Mouse (Mus musculus): ENCODE results near the gene Mob3b.

Mob3b gene

GRCm38 (mm10) chr4:34996616-34997015, 160.7 kb downstream of the Mob3b start:
- no peak for DNase-seq

DNA sequence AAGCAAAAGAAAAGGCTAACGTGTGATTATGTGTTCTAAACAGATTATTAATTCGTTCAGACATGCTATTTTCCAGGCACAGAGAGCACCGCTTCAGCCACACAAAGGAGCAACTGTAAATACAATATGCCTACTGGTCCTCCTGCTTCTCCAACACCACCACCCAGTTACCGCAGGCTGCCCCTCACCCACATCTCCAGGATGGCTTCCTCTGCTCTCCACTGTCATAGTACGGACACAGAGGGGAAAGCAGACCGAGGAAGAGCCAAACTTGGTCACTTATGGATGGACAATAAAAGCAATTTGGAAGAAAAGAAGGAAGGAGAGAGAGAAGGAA, 163.7 kb downstream of the Mob3b start:
- DNase-seq = no peak

- peak; percentile 54 for DNase-seq
These were observed 164.2 kb downstream of the Mob3b start for GRCm38 (mm10) chr4:34992866-34993638.

DNA sequence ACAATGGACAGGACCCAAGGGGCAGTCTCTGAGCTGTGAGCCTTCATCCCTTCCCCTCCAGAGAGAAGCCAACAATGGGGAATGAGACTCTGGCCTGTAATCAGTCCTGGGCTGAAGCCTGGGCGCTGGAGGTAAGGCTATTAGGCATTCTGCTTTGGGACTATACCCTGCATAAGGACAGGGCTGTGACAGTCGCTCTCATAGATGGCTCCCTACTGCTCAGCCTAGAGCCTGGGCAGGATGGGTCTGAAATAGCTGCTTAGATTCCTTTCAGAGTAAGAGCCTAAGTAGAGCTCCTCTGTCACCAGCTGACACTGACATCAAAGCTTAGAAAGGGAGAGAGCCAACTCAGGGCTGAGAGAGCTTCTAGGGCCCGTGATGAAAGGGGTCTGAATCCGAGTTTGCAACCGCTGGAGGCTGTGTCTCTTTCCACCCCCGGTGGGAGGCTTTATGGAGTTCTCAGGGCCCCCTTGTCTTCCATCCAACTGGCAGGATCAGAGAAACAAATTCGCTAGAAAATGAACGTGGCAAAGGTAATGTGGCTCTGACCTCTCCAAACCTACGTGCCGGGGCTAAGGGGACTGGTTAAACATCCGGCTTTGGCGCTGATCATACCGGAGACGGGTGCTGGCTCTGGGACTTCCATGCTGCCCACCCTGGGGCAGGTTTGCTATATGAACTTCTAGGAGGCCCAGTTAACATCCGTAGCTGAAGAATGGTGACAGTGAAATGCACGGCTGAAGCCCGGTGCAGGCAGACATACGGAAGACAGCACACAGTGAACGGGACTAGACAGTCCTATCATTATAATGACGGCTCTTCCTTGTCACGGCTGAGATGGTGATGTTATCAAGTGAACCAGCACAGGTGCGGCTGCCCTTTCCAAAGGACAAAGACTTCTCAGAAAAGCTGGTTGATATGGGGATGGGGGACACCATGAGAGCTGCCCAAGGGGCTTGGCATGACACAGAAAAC, 165.1 kb downstream of the Mob3b start:
- DNase-seq = no peak

DNA sequence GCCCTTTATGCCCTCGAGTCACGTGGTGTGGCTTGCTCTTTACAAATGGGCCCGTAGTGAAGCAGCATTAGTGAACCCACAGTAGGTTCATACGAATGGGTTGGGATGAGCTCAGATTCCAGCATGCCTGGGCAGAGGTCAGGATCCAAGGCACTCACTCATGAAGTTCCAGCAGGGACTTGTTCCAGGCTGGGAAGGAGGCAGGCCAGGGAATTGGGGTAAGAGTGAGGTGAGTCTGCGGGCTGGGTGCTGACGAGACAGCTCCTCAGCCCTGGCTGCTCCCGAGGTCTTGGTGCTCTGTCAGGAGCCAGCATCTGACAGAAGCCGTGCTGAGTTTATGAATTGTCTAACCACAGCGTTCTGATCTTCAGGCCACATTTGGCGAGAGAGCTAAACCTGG, 166.2 kb downstream of the Mob3b start:
- DNase-seq = peak; percentile 80

- DNase-seq = peak; percentile 31
These were observed 166.6 kb downstream of the Mob3b start for GRCm38 (mm10) chr4:34990659-34991058.

GRCm38 (mm10) chr4:34987568-34987967, 169.7 kb downstream of the Mob3b start:
- DNase-seq = no peak

DNA sequence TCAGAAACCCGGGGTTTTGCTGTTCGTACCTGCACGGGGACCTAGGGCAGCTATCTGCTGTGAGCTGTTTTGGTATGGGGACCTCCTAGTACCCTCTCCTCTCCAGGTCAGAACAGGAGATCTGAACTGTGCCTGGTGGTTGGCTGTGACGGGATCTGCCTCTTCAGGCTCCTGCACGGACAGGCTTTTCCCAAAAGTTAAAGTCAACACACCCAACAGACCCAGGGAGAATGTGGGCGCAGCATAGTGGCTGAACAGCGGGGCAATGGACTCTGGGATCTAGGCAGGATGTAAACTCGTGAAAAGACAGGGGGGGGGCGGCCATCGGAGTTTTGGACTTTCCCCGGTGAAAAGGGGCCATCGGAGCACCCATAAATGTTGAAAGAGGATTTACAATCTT, 170.2 kb downstream of the Mob3b start:
- no peak for DNase-seq

DNA sequence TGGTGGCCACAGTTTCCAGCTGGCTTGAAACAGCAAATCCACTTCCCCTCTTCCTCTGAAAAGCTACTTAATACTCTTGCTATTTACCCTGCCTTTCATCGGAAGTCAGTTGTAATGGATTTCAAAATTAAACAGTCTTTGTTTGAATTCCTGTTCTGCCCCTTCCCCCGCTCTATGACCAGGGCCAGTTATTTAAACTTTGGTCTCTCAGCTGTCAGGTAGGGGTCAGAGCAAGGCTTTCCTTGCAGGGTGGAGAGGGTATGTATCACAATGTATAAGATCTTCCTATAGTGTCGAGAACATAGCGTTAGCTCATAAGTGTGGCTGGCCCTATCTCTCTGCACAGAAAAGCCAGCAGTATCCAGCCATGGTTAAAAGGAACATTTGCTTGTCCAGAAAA, 170.6 kb downstream of the Mob3b start:
- no peak for DNase-seq

DNA sequence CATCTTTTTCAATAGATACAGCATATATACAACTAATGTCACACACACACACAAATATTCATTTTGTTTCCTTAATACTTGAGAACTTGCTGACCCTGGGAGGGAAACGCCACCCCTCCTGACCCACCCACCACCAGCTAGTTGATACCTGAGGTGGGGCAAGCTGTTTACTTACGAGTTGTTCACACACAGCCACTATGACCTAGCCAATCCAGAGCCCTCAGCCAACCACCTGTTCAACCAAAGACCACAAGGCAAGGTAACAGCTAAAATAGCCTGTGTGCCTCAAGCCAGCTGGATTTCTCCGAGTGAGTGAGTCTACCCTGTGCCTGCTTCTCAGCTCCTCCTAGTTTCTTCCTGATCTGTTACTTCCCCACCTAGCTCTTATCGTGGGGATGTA, 172.9 kb downstream of the Mob3b start:
- no peak for DNase-seq

- DNase-seq = no peak
These were observed 173.8 kb downstream of the Mob3b start for GRCm38 (mm10) chr4:34983511-34983910.

DNA sequence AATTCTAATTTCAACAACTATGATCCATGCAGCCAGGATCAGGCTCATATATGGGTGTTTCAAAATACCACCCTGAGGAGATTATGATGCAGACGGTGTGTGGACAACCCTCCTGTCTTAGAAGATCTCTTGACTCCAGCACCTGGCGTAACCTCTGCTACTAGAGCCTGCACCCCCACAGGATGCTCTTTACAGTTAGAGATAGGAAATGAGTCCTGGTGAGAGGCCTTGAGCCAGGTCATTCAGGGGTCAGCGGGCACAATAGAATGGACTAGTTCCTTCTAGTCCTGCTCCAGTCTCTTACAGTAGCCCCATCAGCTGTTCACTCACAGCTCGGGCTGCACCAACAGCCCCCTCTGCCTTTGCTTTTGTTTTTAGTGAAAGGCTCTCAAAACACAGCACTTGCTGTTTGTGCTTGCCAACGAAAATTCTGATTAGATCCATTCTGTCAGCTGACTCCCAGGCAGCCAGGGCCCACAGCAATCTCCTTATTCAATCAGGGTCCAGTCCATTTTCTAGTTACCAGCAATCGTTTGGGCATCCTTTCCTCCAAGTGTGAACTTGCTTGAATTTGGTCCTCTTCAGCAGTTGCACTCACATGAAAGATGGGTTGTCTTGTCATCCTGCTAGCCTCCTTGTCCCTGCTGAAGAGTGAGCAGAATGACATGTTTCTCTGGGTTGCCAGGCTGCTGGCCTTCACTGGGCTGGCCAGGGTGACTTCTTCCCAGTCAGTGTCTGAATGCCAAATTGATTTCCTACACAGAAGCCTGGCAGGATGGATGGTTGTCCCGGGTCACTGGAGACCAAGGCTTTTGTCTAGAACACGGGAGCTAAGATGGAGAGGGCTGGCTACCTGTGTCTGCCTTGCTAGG, 175.7 kb downstream of the Mob3b start:
- DNase-seq = no peak

- no peak for DNase-seq
These were observed 176.7 kb downstream of the Mob3b start for GRCm38 (mm10) chr4:34980461-34981039.

DNA sequence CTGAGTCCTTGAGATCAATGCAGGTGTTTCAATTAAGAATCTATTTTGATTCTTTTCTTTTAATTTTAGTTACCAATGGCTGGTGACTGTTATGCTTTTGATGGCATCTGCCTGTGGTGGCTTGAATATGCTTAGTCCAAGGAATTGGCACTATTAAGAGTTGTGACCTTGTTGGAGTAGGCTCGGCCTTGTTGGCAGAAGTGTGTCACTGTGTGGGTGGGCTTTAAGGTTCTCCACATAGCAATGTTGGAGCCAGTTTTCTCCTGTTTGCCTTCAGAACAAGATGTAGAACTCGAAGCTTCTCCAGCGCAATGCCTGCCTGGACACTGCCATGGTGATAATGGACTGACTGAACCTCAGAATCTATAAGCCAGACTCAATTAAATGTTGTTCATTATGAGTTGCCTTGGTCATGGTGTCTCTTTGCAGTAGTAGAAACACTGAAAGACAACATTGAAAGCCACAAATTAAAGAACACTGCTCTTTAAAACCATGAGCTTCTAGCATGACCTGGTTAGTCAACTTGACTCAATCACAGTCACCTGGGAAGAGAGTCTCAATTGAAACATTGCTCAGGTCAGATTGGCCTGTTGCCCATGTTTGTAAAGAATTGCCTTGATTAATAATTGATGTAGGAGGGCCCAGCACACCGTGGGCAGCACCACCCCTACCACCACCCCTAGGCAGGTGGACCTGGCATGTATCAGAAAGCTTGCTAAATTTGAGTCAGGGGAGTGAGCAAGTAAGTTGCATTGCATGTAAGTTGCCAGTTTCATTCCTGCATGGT, 180.2 kb downstream of the Mob3b start:
- no peak for DNase-seq

DNA sequence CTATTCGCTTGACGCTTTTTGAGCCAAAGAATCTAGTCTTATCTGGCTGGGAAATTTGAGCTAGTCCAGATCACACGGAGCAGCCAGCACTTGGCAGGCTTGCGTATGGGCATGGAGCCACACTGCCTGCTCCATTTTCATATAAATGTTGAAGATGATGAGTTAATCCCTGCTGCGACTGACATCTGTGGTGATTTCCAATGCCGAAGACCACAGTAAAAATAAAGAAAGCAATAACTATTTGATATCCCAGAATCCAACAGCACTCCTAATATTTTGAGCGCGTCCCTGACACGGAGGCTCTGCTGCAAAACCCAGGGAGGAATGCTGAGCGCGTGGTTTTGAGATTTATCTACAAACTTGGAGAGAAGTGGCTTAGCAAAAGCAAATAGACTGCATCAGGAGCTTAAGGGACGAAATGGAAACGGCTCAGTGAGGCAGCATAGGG, 180.9 kb downstream of the Mob3b start:
- no peak for DNase-seq

GRCm38 (mm10) chr4:34974795-34975194, 182.5 kb downstream of the Mob3b start:
- DNase-seq = no peak

DNA sequence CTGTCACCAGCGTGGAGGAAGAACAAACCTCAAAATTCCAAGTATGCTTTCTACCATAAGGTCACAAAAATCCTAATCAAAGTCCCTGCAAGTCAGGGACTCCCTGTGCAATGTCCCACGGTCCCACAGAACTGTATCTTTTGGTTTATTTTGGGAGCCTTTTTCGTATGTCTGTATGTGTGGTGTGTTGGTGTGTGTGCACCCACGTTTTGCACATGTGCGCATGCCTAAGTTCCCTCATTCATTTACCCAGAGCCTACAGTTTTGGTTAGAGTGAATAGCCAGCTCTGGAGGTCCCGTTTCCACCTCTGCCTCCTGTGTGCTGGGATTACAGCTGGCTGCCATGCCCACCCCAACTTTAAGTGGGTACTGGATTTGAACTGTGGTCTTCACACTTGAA, 189.7 kb downstream of the Mob3b start:
- DNase-seq = no peak

DNA sequence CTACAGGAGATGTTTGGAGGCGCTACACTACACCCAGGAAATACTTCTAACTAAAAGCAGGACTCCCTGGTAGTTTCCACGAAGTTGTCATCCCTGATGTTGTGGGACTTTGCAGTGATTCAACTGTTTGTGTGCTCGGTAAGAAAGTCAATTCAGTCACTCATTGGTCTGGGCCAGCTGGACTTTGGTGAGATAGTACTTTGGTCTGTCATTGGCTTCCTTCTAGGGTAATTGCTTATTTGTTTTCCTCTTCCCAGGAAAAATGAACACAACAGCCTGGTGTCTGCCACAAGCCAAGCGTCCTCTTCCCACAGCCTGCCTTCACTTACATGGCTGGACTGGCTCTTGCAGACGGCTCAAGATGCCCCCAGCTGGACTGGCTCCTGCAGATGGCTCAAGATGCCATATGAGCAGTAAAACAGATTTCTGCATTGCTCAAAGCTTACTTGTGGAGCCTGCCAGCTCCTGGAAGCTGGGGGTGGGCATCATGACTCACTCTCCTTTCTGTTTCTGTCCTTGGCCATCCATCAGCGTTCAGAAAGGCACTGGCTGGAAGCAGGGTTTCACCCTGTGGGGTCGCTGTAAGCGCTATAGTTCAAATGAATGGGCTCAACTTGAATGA, 190.8 kb downstream of the Mob3b start:
- no peak for DNase-seq

DNA sequence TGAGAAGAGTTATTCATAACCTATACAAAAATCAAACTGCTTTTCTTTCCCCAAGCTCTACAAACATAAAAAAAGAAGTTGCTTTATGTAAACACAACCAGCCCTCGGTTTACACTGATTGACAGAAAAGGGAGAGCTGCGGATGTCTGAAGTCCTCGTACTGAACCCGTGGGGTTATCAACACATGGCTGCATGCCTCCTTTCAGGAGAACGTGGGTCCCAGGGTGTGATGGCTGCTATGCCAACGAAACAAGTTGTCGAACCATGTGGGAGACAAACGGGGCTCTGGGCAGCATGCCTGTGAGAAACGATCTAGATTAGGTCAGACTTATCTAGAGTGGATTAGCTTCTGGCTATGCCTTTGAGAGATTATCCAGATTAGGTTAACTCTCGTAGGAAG, 192.4 kb downstream of the Mob3b start:
- DNase-seq = no peak

GRCm38 (mm10) chr4:34963999-34964398, 193.3 kb downstream of the Mob3b start:
- DNase-seq = no peak
